Mouse (Mus musculus) intestine, embryonic 14.5 days (tissue): ENCODE measurements around the gene Carmil1. TPM values are rescaled to one million over a fixed set of nuclear protein-coding genes. Genes with fewer than 3 reads are reported as not detected.

Experiments used
- ATAC-seq: fragments of 200-750 bp; cut with Nextera tagmentation; replicated peaks from 2 replicates; pipeline ENCODE4 v1.8.0; 2017; ENCODE audit warnings: low read depth, moderate number of reproducible peaks, moderate TSS enrichment, moderate library complexity; ENCODE audit not compliant: low FRiP score, low TSS enrichment
- DNase-seq: peaks from one replicate; pipeline ENCODE4 v3.0.0-alpha.2; 2018; ENCODE audit warnings: low spot score
- H3K27ac ChIP-seq: fragments of 300-500 bp; sonication (generic); 2 replicates; pipeline ENCODE4 v1.5.1; 2014; ENCODE audit warnings: low read depth, mild to moderate bottlenecking, control low read depth
- H3K27me3 ChIP-seq: fragments of 300-500 bp; sonication (generic); replicated peaks from 2 replicates; pipeline ENCODE4 v1.6.1; 2014; ENCODE audit warnings: low read length, control low read depth; ENCODE audit not compliant: control insufficient read depth, insufficient read depth
- H3K36me3 ChIP-seq: fragments of 300-500 bp; sonication (generic); 2 replicates; pipeline ENCODE4 v1.6.1; 2014; ENCODE audit warnings: low read length, control low read depth; ENCODE audit not compliant: control insufficient read depth, insufficient read depth
- H3K4me1 ChIP-seq: fragments of 300-500 bp; sonication (generic); replicated peaks from 2 replicates; pipeline ENCODE4 v1.6.1; 2014; ENCODE audit warnings: low read length, control low read depth, mixed read lengths; ENCODE audit not compliant: control insufficient read depth, insufficient read depth
- H3K4me2 ChIP-seq: fragments of 300-500 bp; sonication (generic); 2 replicates; pipeline ENCODE4 v1.6.1; 2014; ENCODE audit warnings: low read length
- H3K4me3 ChIP-seq: fragments of 300-500 bp; sonication (generic); 2 replicates; pipeline ENCODE4 v1.5.1; 2014; ENCODE audit warnings: low read depth, low read length, control low read depth, mixed read lengths
- H3K9ac ChIP-seq: fragments of 300-500 bp; sonication (generic); 2 replicates; pipeline ENCODE4 v1.6.1; 2014; ENCODE audit warnings: mild to moderate bottlenecking, low read length
- H3K9me3 ChIP-seq: fragments of 300-500 bp; sonication (generic); 2 replicates; pipeline ENCODE4 v1.6.1; 2016; ENCODE audit warnings: low read length, control low read depth; ENCODE audit not compliant: control insufficient read depth
- WGBS: fragments of 180-500 bp; shearing (Covaris S2); extraction: QIAGEN DNeasy Blood & Tissue Kit; methylation state at CpG from one replicate; pipeline ENCODE4 v1.1.7; 2014; 5-methylcytosine and 5-hydroxymethylcytosine counted together
- polyA plus RNA-seq: library from polyadenylated mRNA; unstranded; fragments of >200 nt; fragmentation: Nextera tagmentation; extraction: Ambion mirVana; gene quantifications from 2 replicates; pipeline ENCODE4 v1.2.1, GENCODE M21; 2014

The Carmil1 gene
- polyA plus RNA-seq, 1 experiment from 2014 or later = 43.5 TPM

GRCm38 (mm10) chr13:24206097-24206496 lies 74.5 kb downstream of the Carmil1 start:
- Histone ChIP-seq H3K9ac (no peak overlapping the region), H3K27me3 (no peaks in the 10 kb centered on the region), H3K9me3 (no peaks in the 10 kb centered on the region), H3K36me3 (no peaks in the 10 kb centered on the region), H3K4me2 (no peak overlapping the region), H3K27ac (no peak overlapping the region), H3K4me1 (0 out of 2 replicates have a peak, but pooled peaks cover 2% of the 10 kb centered on the region), H3K4me3 (no peak overlapping the region)
- WGBS = 69% methylated on average over 6 of the region's 6 CpGs
- ATAC-seq (no peak), DNase-seq (no peak)

GRCm38 (mm10) chr13:24202314-24202713 lies 78.3 kb downstream of the Carmil1 start:
- DNase-seq (no peak), ATAC-seq (no peak)
- H3K4me2 ChIP-seq = no peak overlapping the region
- no peaks in the 10 kb centered on the region for H3K9me3 ChIP-seq
- H3K4me1 ChIP-seq = 0 out of 2 replicates have a peak, but pooled peaks cover 8% of the 10 kb centered on the region
- H3K27ac ChIP-seq = no peak overlapping the region
- WGBS = 89% methylated on average over 6 of the region's 6 CpGs
- H3K27me3 ChIP-seq = no peaks in the 10 kb centered on the region
- no peak overlapping the region for H3K9ac ChIP-seq
- no peaks in the 10 kb centered on the region for H3K36me3 ChIP-seq
- H3K4me3 ChIP-seq = no peak overlapping the region

- H3K9ac ChIP-seq = no peak overlapping the region
- H3K4me3 ChIP-seq = no peak overlapping the region
- H3K27ac ChIP-seq = no peak overlapping the region
- H3K9me3 ChIP-seq = no peaks in the 10 kb centered on the region
- no peak for ATAC-seq
- no peak for DNase-seq
- 0 out of 2 replicates have a peak, but pooled peaks cover 8% of the 10 kb centered on the region for H3K4me1 ChIP-seq
- WGBS = 52% methylated on average over 7 of the region's 7 CpGs
- no peak overlapping the region for H3K4me2 ChIP-seq
- H3K36me3 ChIP-seq = no peaks in the 10 kb centered on the region
- no peaks in the 10 kb centered on the region for H3K27me3 ChIP-seq
Measured at GRCm38 (mm10) chr13:24199861-24200543, 80.6 kb downstream of the Carmil1 start.

GRCm38 (mm10) chr13:24198396-24198924 lies 82.1 kb downstream of the Carmil1 start:
- H3K4me2 ChIP-seq = no peak overlapping the region
- DNase-seq (no peak), ATAC-seq (no peak)
- H3K9me3 ChIP-seq = peaks cover 4% of the 10 kb centered on the region; the same call in 1 of the 2 replicates
- no peak overlapping the region for H3K9ac ChIP-seq
- H3K4me1 ChIP-seq = 0 out of 2 replicates have a peak, but pooled peaks cover 8% of the 10 kb centered on the region
- no peak overlapping the region for H3K27ac ChIP-seq
- no peaks in the 10 kb centered on the region for H3K27me3 ChIP-seq
- WGBS = 89% methylated on average over 2 of the region's 2 CpGs
- no peaks in the 10 kb centered on the region for H3K36me3 ChIP-seq
- H3K4me3 ChIP-seq = no peak overlapping the region

- DNase-seq (no peak), ATAC-seq (no peak)
- Histone ChIP-seq H3K4me3 (no peak overlapping the region), H3K27ac (no peak overlapping the region), H3K4me1 (0 out of 2 replicates have a peak, but pooled peaks cover 5% of the 10 kb centered on the region), H3K27me3 (no peaks in the 10 kb centered on the region), H3K4me2 (no peak overlapping the region), H3K9me3 (peaks cover 4% of the 10 kb centered on the region; the same call in 1 of the 2 replicates), H3K36me3 (no peaks in the 10 kb centered on the region), H3K9ac (no peak overlapping the region)
- 79% methylated on average over 3 of the region's 3 CpGs for WGBS
Measured at GRCm38 (mm10) chr13:24195371-24195770, 85.2 kb downstream of the Carmil1 start.

- Histone ChIP-seq H3K36me3 (no peaks in the 10 kb centered on the region), H3K27me3 (no peaks in the 10 kb centered on the region), H3K4me2 (no peak overlapping the region), H3K9me3 (peaks cover 4% of the 10 kb centered on the region; the same call in 1 of the 2 replicates), H3K27ac (no peak overlapping the region), H3K9ac (no peak overlapping the region), H3K4me3 (no peak overlapping the region), H3K4me1 (no peaks in the 10 kb centered on the region)
- WGBS = 87% methylated on average over 5 of the region's 5 CpGs
- ATAC-seq = no peak
- no peak for DNase-seq
Measured at GRCm38 (mm10) chr13:24194018-24194417, 86.6 kb downstream of the Carmil1 start.

GRCm38 (mm10) chr13:24190875-24191663 lies 89.5 kb downstream of the Carmil1 start:
- H3K4me3 ChIP-seq = no peak overlapping the region
- no peaks in the 10 kb centered on the region for H3K36me3 ChIP-seq
- DNase-seq (no peak), ATAC-seq (no peak)
- H3K4me2 ChIP-seq = no peak overlapping the region
- WGBS = 79% methylated on average over 9 of the region's 9 CpGs
- peaks cover 4% of the 10 kb centered on the region; the same call in 1 of the 2 replicates for H3K9me3 ChIP-seq
- H3K4me1 ChIP-seq = no peaks in the 10 kb centered on the region
- no peak overlapping the region for H3K27ac ChIP-seq
- no peak overlapping the region for H3K9ac ChIP-seq
- H3K27me3 ChIP-seq = no peaks in the 10 kb centered on the region

GRCm38 (mm10) chr13:24187026-24187425 lies 93.6 kb downstream of the Carmil1 start:
- WGBS = 53% methylated on average over 2 of the region's 2 CpGs
- no peak for ATAC-seq
- no peaks in the 10 kb centered on the region for H3K27me3 ChIP-seq

More at GRCm38 (mm10) chr13:24187026-24187425, 93.6 kb downstream of the Carmil1 start:
- no peak overlapping the region for H3K4me3 ChIP-seq
- H3K27ac ChIP-seq = no peak overlapping the region
- no peaks in the 10 kb centered on the region for H3K4me1 ChIP-seq
- H3K36me3 ChIP-seq = no peaks in the 10 kb centered on the region
- H3K9me3 ChIP-seq = no peaks in the 10 kb centered on the region
- no peak overlapping the region for H3K9ac ChIP-seq
- no peak for DNase-seq
- H3K4me2 ChIP-seq = no peak overlapping the region
